Mouse (Mus musculus) liver, adult 2 months (tissue): ENCODE results near the gene Cdh13.

Experiments used
- CTCF ChIP-seq: fragments of 200-500 bp; IDR thresholded peaks from 2 replicates; pipeline ENCODE4 v1.5.1; 2011; ENCODE audit warnings: low read depth, low read length, control low read depth
- POLR2A ChIP-seq: fragments of 200-500 bp; IDR thresholded peaks from 2 replicates; pipeline ENCODE4 v1.6.1; 2011; ENCODE audit warnings: low read length, control low read depth; ENCODE audit not compliant: insufficient read depth; ENCODE audit errors: extremely low read depth

DNA sequence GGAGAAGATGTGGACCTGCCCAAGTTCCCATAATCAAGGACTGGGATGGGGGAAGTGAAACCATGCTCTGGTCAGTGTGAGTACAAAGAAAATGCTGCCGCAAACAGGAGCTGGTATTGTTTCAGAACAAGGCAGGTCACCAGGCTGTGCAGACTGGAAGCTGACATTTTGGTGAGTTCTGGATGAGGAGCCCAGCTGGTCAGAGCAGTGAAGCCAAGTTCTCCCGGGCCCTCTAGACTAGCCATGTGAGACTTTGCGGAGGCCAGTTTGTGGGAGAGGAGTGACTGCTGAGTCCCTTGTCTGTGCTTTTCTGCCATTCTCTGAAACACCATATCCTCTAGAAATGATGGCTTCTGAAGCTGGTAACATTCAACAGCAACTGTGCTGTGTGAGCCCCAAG, 829.3 kb downstream of the Cdh13 start:
- TF ChIP-seq POLR2A (no peak), CTCF (no peak)
